Mouse (Mus musculus) lung, embryonic 16.5 days (tissue): Measurements from ENCODE around the gene Il27. TPM values are rescaled to one million over a fixed set of nuclear protein-coding genes. Genes with fewer than 3 reads are reported as not detected.
A peak's percentile ranks its signal among the peaks of the same experiment; 100 is the strongest.

Experiments
- ATAC-seq: fragments of 200-750 bp; cut with Nextera tagmentation; 2 replicates; pipeline ENCODE4 v1.8.0; 2017; ENCODE audit warnings: low read depth, mild to moderate bottlenecking, moderate library complexity
- H3K27ac ChIP-seq: fragments of 300-500 bp; sonication (generic); 2 replicates; pipeline ENCODE4 v1.5.1; 2014; ENCODE audit warnings: mild to moderate bottlenecking, control low read depth, low read length
- H3K27me3 ChIP-seq: fragments of 300-500 bp; sonication (generic); 2 replicates; pipeline ENCODE4 v1.6.1; 2014; ENCODE audit warnings: low read depth, low read length, mixed read lengths; ENCODE audit not compliant: control insufficient read depth, insufficient read depth
- H3K36me3 ChIP-seq: fragments of 300-500 bp; sonication (generic); 2 replicates; pipeline ENCODE4 v1.6.1; 2014; ENCODE audit warnings: low read length; ENCODE audit not compliant: control insufficient read depth, insufficient read depth
- H3K4me1 ChIP-seq: fragments of 300-500 bp; sonication (generic); replicated peaks from 2 replicates; pipeline ENCODE4 v1.6.1; 2014; ENCODE audit warnings: low read length, mixed read lengths; ENCODE audit not compliant: control insufficient read depth, insufficient read depth
- H3K4me2 ChIP-seq: fragments of 300-500 bp; sonication (generic); 2 replicates; pipeline ENCODE4 v1.6.1; 2014; ENCODE audit warnings: low read depth, low read length, control low read depth
- H3K4me3 ChIP-seq: fragments of 300-500 bp; sonication (generic); 2 replicates; pipeline ENCODE4 v1.5.1; 2014; ENCODE audit warnings: mild to moderate bottlenecking, low read length, control low read depth
- H3K9ac ChIP-seq: fragments of 300-500 bp; sonication (generic); 2 replicates; pipeline ENCODE4 v1.6.1; 2014; ENCODE audit warnings: low read length, control low read depth
- H3K9me3 ChIP-seq: fragments of 300-500 bp; sonication (generic); 2 replicates; pipeline ENCODE4 v1.6.1; 2016; ENCODE audit warnings: low read length; ENCODE audit not compliant: control insufficient read depth
- WGBS: fragments of 180-500 bp; shearing (Covaris S2); extraction: QIAGEN DNeasy Blood & Tissue Kit; methylation state at CpG from one replicate; pipeline ENCODE4 v1.1.7; 2014; 5-methylcytosine and 5-hydroxymethylcytosine counted together
- polyA plus RNA-seq: library from polyadenylated mRNA; unstranded; fragments of >200 nt; fragmentation: Nextera tagmentation; extraction: Ambion mirVana; gene quantifications from 2 replicates; pipeline ENCODE4 v1.2.1, GENCODE M21; 2015

The Il27 gene
- polyA plus RNA-seq, 1 experiment from 2014 or later, result not detected

DNA sequence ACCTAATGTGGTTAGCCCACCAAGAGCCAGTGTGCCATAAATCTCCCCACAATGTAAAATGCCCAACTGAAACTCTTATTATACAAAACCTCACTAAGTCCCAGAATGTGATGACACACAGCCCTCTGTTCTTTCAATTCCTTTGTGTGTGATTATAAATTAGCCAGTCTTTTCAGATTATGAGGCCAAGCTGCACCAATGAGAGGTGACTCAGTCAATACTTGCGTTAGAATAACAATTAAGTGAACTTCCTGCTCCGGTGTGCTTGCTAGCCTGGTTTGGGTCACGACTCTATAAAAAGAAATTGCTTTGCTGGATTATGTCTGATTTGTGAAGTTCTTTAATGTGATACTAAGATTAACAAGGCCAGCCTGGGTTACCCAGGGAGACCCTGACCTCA lies 35.2 kb upstream of the Il27 start:
- Histone ChIP-seq H3K9me3 (no peaks in the 10 kb centered on the region), H3K4me2 (no peak overlapping the region), H3K9ac (no peak overlapping the region), H3K4me1 (peaks cover 5% of the 10 kb centered on the region; the same call in 1 of the 2 replicates), H3K36me3 (no peaks in the 10 kb centered on the region), H3K27ac (no peak overlapping the region), H3K4me3 (no peak overlapping the region), H3K27me3 (no peaks in the 10 kb centered on the region)
- ATAC-seq, result no peak
- 59% methylated on average over 3 of the region's 3 CpGs for WGBS

DNA sequence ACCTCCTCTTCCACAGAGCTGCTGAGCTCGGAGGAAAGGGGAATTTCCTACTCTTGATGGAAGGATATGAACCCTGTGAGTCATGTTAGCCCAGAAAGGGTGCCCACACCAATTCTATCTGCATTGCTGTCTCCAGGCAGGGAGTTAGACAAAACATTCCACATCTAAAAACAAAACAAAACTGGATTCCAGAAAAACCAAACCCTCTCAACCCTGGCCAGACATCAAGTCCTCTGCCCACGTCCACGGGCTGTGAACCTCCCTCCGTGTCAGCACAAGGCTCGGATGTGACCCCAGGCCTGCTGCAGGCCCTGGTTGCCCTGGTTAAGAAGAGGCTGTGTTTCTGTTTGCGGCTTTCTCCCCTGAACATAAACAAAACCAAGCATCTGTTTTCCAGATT lies 33.4 kb upstream of the Il27 start:
- H3K36me3 ChIP-seq, result no peaks in the 10 kb centered on the region
- ATAC-seq, result no peak
- peak overlapping the region; percentile 6 for H3K27ac ChIP-seq
- H3K27me3 ChIP-seq, result no peaks in the 10 kb centered on the region
- H3K9me3 ChIP-seq, result no peaks in the 10 kb centered on the region
- no peak overlapping the region for H3K4me3 ChIP-seq
- no peak overlapping the region for H3K4me2 ChIP-seq
- WGBS, result 47% methylated on average over 6 of the region's 6 CpGs
- no peak overlapping the region for H3K9ac ChIP-seq
- peaks cover 5% of the 10 kb centered on the region; the same call in 1 of the 2 replicates for H3K4me1 ChIP-seq

DNA sequence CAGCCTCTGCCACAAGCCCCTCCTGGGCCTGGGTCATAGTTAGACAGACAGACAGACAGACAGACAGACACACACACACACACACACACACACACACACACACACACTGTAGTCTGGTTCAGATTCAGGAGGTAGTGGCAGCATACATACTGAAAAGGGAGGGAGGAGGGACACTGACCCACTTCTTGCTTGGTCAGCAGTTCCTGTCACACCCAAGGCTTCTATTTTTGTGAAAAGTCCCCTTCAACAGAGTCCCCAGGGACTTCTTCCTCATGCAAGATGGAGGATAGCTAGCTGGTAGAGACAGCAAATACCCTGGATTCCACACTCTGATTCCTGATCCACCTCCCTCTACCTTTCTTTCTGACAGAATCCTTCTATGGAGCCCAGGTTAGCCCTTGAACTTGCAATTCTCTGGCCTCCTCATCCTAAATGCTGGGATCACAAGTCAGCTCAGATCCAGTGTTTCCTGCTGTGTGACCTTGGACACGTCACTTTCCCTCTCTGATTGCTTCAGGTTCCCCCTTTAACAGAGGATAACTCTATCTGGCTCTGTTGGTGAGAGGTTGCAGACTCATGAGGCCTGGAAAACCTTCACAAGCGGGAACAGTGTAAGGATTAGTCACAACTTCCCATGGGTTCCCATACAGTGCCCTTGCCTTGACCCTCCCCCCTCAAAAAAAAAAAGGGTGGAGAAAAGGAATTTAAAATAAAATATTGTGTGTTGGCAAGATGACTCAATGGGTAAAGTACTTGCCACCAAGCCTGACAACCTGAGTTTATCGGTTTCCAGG lies 31.3 kb upstream of the Il27 start:
- Histone ChIP-seq H3K9me3 (no peaks in the 10 kb centered on the region), H3K27me3 (no peaks in the 10 kb centered on the region), H3K4me3 (no peak overlapping the region), H3K9ac (no peak overlapping the region), H3K36me3 (no peaks in the 10 kb centered on the region), H3K27ac (peak overlapping the region; percentile 9; the same call in 1 of the 2 replicates), H3K4me1 (peaks cover 9% of the 10 kb centered on the region; the same call in 1 of the 2 replicates), H3K4me2 (no peak overlapping the region)
- WGBS, result 79% methylated on average over 3 of the region's 3 CpGs
- ATAC-seq, result peak; percentile 34; the same call in 1 of the 2 replicates

DNA sequence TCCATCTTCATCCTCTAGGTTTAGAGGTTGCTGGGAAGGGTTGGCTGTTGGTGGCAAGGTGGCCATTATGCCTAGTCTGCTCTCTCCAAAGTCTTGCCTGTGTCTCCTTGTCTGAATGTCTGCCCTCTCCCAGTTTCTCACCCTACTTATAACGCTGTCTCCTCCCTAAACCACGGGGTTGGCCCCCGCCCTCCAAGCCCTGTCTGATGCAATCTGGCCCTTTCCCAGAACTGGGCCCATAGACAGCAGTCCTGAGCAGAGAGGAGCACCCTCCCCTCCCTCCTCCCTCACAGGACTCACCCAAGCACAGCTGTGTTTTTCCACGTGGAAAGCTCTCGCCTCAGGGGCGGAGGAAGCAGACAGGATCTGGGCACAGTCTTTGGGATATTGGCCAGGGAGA lies 30.6 kb upstream of the Il27 start:
- Histone ChIP-seq H3K27me3 (no peaks in the 10 kb centered on the region), H3K36me3 (no peaks in the 10 kb centered on the region), H3K9ac (peak overlapping the region; percentile 41; the same call in 1 of the 2 replicates), H3K4me1 (peaks cover 9% of the 10 kb centered on the region; the same call in 1 of the 2 replicates), H3K4me3 (peak overlapping the region; percentile 31), H3K27ac (peak overlapping the region; percentile 28; the same call in 1 of the 2 replicates), H3K9me3 (no peaks in the 10 kb centered on the region), H3K4me2 (peak overlapping the region; percentile 32)
- peak; percentile 95 for ATAC-seq
- WGBS, result 24% methylated on average over 6 of the region's 6 CpGs

DNA sequence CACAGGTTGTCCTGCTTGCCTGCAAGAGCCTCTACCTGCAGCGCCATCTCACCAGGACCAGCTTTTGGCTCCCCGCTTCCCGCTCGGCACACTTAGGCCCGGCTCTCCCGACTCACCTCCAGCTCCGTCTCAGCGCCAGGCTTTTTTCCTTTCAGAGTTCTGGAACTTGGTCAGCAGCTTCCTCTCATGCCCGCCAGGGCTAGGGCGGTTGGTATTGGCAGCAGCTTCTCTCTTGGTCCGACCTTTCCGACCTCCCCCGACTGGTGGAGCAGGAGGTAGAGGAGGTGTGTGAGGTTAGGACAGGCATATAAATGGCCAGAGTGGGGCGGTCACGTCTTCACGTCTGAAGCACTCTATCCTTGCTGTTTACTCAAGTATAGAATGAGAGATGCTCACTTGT lies 30.0 kb upstream of the Il27 start:
- H3K4me1 ChIP-seq, result peaks cover 9% of the 10 kb centered on the region; the same call in 1 of the 2 replicates
- ATAC-seq, result no peak
- no peaks in the 10 kb centered on the region for H3K27me3 ChIP-seq
- H3K9me3 ChIP-seq, result no peaks in the 10 kb centered on the region
- H3K9ac ChIP-seq, result 0 out of 2 replicates have a peak overlapping the region, but pooled peaks have one; percentile 50
- peak overlapping the region; percentile 31 for H3K4me3 ChIP-seq
- H3K27ac ChIP-seq, result peak overlapping the region; percentile 43; the same call in 1 of the 2 replicates
- 49% methylated on average over 16 of the region's 16 CpGs for WGBS
- no peaks in the 10 kb centered on the region for H3K36me3 ChIP-seq
- peak overlapping the region; percentile 32 for H3K4me2 ChIP-seq

DNA sequence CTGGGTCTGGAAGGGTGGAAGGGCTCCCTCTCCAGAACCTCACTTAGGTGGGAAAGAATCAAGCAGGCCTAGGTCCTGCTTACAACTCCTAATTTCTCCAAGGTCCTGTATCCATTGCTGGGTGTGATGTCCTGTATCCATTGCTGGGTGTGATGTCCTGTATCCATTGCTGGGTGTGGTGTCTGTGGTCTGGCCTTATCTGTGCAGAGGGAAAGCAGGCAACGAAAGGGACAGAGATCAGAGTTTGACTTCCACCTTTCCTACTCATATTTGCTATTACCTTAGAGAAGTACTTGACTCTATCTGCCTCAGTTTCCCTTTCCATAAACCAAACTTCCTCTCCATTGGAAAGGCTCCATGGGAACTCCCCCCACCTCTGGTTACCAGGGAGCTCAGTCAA lies 28.6 kb upstream of the Il27 start:
- H3K27me3 ChIP-seq, result no peaks in the 10 kb centered on the region
- no peaks in the 10 kb centered on the region for H3K36me3 ChIP-seq
- WGBS, result 67% methylated on average over 1 of the region's 1 CpGs
- H3K4me3 ChIP-seq, result no peak overlapping the region
- ATAC-seq, result no peak
- H3K4me1 ChIP-seq, result peaks cover 9% of the 10 kb centered on the region; the same call in 1 of the 2 replicates
- no peak overlapping the region for H3K27ac ChIP-seq
- no peaks in the 10 kb centered on the region for H3K9me3 ChIP-seq
- H3K4me2 ChIP-seq, result no peak overlapping the region
- no peak overlapping the region for H3K9ac ChIP-seq

DNA sequence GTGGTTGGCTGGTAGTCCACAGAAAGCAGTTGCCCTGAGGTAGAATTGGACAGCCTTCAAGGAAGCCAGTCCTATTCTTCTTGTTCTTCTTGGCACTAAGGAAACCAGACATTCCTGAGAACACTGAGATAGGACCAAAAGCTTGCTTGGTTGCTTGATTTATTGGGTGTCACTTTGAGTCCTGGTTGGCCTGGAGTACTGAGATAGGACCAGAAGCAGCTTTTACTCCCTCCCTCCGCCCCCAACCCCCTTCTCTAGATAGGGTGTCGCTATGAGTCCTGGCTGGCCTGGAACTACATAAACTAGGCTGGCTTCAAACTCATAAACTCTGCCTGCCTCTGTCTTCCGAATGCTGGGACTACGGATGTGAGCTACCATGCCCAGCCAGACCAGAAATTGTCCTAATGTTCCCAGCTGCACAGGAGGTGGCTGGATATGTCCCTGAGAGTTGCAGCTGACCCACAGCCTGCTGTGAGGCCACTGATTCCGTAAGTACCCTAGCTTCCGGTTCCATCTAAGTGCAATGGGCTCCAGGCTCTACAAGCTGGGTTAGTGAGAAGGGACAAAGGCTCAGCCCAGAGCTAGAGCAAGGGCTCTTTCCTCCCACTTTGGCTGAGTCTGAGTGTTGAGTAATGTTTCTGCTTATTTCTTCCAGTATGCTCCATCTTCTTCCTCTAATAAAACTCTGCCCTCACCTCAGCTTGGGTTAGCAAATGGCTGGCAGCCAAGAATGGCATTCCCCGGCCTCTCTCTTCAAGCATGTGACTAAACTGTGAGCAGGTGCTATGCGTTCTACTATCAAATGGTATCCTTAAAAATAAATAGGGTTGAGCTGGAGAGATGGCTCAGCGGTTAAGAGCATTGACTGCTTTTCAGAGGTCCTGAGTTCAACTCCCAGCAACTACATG lies 27.0 kb upstream of the Il27 start:
- 57% methylated on average over 9 of the region's 9 CpGs for WGBS
- H3K9me3 ChIP-seq, result no peaks in the 10 kb centered on the region
- no peak overlapping the region for H3K4me2 ChIP-seq
- ATAC-seq, result no peak
- H3K36me3 ChIP-seq, result no peaks in the 10 kb centered on the region
- H3K9ac ChIP-seq, result no peak overlapping the region
- H3K27ac ChIP-seq, result peak overlapping the region; percentile 33; the same call in 1 of the 2 replicates
- no peak overlapping the region for H3K4me3 ChIP-seq
- H3K27me3 ChIP-seq, result no peaks in the 10 kb centered on the region
- H3K4me1 ChIP-seq, result peaks cover 9% of the 10 kb centered on the region; the same call in 1 of the 2 replicates

DNA sequence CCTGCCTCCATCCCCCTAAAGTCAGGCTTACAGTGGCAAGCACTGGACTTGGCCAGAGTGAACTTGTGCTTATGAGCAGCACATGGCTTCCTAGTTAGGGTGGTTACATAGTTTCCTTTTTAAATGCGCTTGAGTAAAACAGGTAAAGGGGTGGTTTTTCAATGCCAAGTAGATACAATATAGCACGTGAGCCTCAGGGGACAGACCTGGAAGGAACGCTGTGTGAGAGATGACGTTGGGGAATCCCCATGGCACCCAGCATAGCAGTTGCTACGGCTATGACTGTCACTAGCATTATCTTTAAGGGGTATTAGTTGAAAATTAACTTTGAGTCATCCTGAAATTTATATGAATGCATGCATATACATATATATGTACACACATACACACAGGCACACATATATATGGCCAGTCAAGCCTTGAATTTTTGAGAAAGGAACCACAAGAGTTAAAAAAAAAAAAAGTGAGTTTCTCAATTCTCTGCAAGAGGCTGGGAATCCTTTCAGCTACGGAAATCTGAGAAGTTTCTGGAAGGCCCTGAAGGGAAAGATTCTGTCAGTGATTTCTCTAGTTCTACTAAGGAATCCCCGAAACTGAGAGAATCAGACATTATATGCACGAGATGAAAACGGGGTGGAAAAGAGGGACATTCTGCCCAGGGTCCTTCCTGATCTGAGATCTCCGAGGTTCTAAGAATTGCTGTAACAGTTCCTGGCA lies 25.0 kb upstream of the Il27 start:
- Histone ChIP-seq H3K9me3 (no peaks in the 10 kb centered on the region), H3K27ac (no peak overlapping the region), H3K27me3 (no peaks in the 10 kb centered on the region), H3K4me3 (no peak overlapping the region), H3K4me1 (0 out of 2 replicates have a peak, but pooled peaks cover 3% of the 10 kb centered on the region), H3K9ac (no peak overlapping the region), H3K4me2 (no peak overlapping the region), H3K36me3 (no peaks in the 10 kb centered on the region)
- WGBS, result 66% methylated on average over 10 of the region's 10 CpGs
- no peak for ATAC-seq
